ENCODE assay signal across 8 mouse cellular contexts in the genomic region with DNA sequence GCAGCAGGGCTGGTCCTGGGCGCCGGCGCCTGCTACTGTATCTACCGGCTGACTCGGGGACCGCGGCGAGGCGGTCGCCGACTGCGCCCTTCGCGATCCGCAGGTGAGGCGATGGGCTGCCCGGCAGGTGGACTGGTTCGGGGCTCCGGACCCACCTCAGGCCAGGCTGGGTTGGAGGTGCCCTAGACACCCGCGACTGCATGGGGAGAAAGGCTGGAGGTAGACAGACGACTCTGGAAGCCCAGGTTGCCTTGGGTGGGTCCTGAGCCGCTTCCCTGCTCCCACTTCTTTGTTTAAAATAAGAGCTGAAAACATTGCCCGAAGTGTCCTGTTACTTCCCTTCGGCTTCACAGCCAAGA. TPM values are rescaled to one million over a fixed set of nuclear protein-coding genes. Genes with fewer than 3 reads are reported as not detected.
DNase-seq lines count a peak whose midpoint lies in the region; ATAC-seq and TF ChIP-seq lines count a peak whose summit lies in the region.

No protein-coding gene starts in this region.

- no peaks in the 10 kb centered on the region for H3K27me3 ChIP-seq in lung, embryonic 14.5 days (ENCODE audit: insufficient read depth, low read length)
- peaks cover 10% of the 10 kb centered on the region for H3K27me3 ChIP-seq in embryonic facial prominence, embryonic 10.5 days (replicated peaks; ENCODE audit: low read depth, poor library complexity, severe bottlenecking)
- H3K27me3 ChIP-seq in intestine, embryonic 16.5 days (replicated peaks; ENCODE audit: control insufficient read depth, insufficient read depth, low read length) = no peaks in the 10 kb centered on the region
- H3K27me3 ChIP-seq in neural tube, embryonic 14.5 days (ENCODE audit: control insufficient read depth, insufficient read depth, low read length) = no peaks in the 10 kb centered on the region

- H3K4me2 ChIP-seq in lung, embryonic 14.5 days = peak overlapping the region; percentile 61
- H3K4me2 ChIP-seq in intestine, embryonic 16.5 days (ENCODE audit: low read depth, low read length) = peak overlapping the region; percentile 80
- peak overlapping the region; percentile 73 for H3K4me2 ChIP-seq in neural tube, embryonic 14.5 days (ENCODE audit: low read depth, low read length)

- H3K9me3 ChIP-seq in lung, embryonic 14.5 days (ENCODE audit: low read depth, low read length) = no peaks in the 10 kb centered on the region
- H3K9me3 ChIP-seq in embryonic facial prominence, embryonic 10.5 days = no peaks in the 10 kb centered on the region
- H3K9me3 ChIP-seq in intestine, embryonic 16.5 days (ENCODE audit: control insufficient read depth, low read length) = no peaks in the 10 kb centered on the region
- H3K9me3 ChIP-seq in neural tube, embryonic 14.5 days (ENCODE audit: control insufficient read depth, low read length) = no peaks in the 10 kb centered on the region

- peaks cover 34% of the 10 kb centered on the region for H3K36me3 ChIP-seq in lung, embryonic 14.5 days (ENCODE audit: insufficient read depth)
- H3K36me3 ChIP-seq in embryonic facial prominence, embryonic 10.5 days (replicated peaks) = peaks cover 36% of the 10 kb centered on the region
- peaks cover 5% of the 10 kb centered on the region; the same call in 1 of the 2 replicates for H3K36me3 ChIP-seq in intestine, embryonic 16.5 days (ENCODE audit: control insufficient read depth, insufficient read depth, low read length)
- H3K36me3 ChIP-seq in neural tube, embryonic 14.5 days (ENCODE audit: control insufficient read depth, insufficient read depth, low read length) = peaks cover 26% of the 10 kb centered on the region

- peak overlapping the region; percentile 71 for H3K4me3 ChIP-seq in lung, embryonic 14.5 days (ENCODE audit: low read depth, low read length)
- H3K4me3 ChIP-seq in embryonic facial prominence, embryonic 10.5 days = peak overlapping the region; percentile 79
- H3K4me3 ChIP-seq in intestine, embryonic 16.5 days (ENCODE audit: low read length) = peak overlapping the region; percentile 82
- H3K4me3 ChIP-seq in neural tube, embryonic 14.5 days (ENCODE audit: low read depth, low read length) = peak overlapping the region; percentile 85

- H3K27ac ChIP-seq in lung, embryonic 14.5 days (ENCODE audit: low read depth) = peak overlapping the region; percentile 87
- H3K27ac ChIP-seq in embryonic facial prominence, embryonic 10.5 days (replicated peaks) = peak overlapping the region; percentile 91
- peak overlapping the region; percentile 83 for H3K27ac ChIP-seq in intestine, embryonic 16.5 days (ENCODE audit: low read length)
- peak overlapping the region; percentile 86 for H3K27ac ChIP-seq in neural tube, embryonic 14.5 days (ENCODE audit: low read depth, low read length)

- peak overlapping the region; percentile 74 for H3K9ac ChIP-seq in lung, embryonic 14.5 days
- peak overlapping the region; percentile 88 for H3K9ac ChIP-seq in intestine, embryonic 16.5 days (ENCODE audit: low read depth, low read length)
- H3K9ac ChIP-seq in neural tube, embryonic 14.5 days (replicated peaks; ENCODE audit: low read depth, low read length) = peak overlapping the region; percentile 88

- ATAC-seq in lung, embryonic 14.5 days (ENCODE audit: insufficient read depth) = no peak; the same call in none of the 2 replicates
- ATAC-seq in intestine, embryonic 16.5 days = no peak
- ATAC-seq in neural tube, embryonic 14.5 days (ENCODE audit: low read depth) = no peak; the same call in 1 of the 2 replicates

- H3K4me1 ChIP-seq in lung, embryonic 14.5 days (ENCODE audit: insufficient read depth) = peaks cover 3% of the 10 kb centered on the region; the same call in 1 of the 2 replicates
- H3K4me1 ChIP-seq in embryonic facial prominence, embryonic 10.5 days = peaks cover 17% of the 10 kb centered on the region
- H3K4me1 ChIP-seq in intestine, embryonic 16.5 days (ENCODE audit: control insufficient read depth, insufficient read depth, low read length) = no peaks in the 10 kb centered on the region
- peaks cover 11% of the 10 kb centered on the region; the same call in 1 of the 2 replicates for H3K4me1 ChIP-seq in neural tube, embryonic 14.5 days (ENCODE audit: control insufficient read depth, insufficient read depth, low read length)

- DNase-seq in lung, embryonic 14.5 days = no peak
- no peak for DNase-seq in lung, postnatal 4 days
- DNase-seq in embryonic facial prominence, embryonic 10.5 days (ENCODE audit: low spot score) = no peak
- DNase-seq in layer of hippocampus, adult 9-10 months (ENCODE audit: low spot score) = no peak
- DNase-seq in embryo, embryonic 9.5 days (ENCODE audit: extremely low spot score) = no peak
- no peak for DNase-seq in kidney, adult 8-10 months

- no peak for TF ChIP-seq CTCF in lung, embryonic 14.5 days (IDR thresholded peaks at IDR 0.05; ENCODE audit: low read depth)

- WGBS in lung, embryonic 14.5 days = under 1% methylated on average over 25 of the region's 25 CpGs
- WGBS in embryonic facial prominence, embryonic 10.5 days = 0% methylated on average over 25 of the region's 25 CpGs
- WGBS in intestine, embryonic 16.5 days = 0% methylated on average over 25 of the region's 25 CpGs
- WGBS in neural tube, embryonic 14.5 days = under 1% methylated on average over 25 of the region's 25 CpGs

RNA-seq across cellular contexts. Expression of gene Armc10, which starts 0.5 kb away (rescaled TPM):
- polyA plus RNA-seq in lung, embryonic 14.5 days (2014; fragmentation: Nextera tagmentation; extraction: Ambion mirVana) = 53.6 and 54.4 TPM in 2 replicates
- 63.1 and 63.4 TPM in 2 replicates for polyA plus RNA-seq in embryonic facial prominence, embryonic 10.5 days (2016; fragmentation: Nextera tagmentation; extraction: Ambion mirVana)
- polyA plus RNA-seq in intestine, embryonic 16.5 days (2015; fragmentation: Nextera tagmentation; extraction: Ambion mirVana) = 28.9 and 31.2 TPM in 2 replicates
- 51.1 and 57.2 TPM in 2 replicates for polyA plus RNA-seq in neural tube, embryonic 14.5 days (2014; fragmentation: Nextera tagmentation; extraction: Ambion mirVana)

RNA-seq across cellular contexts. Expression of gene Fbxl13, which starts 0.7 kb away (rescaled TPM):
- 0.49 and 0.50 TPM in 2 replicates for polyA plus RNA-seq in lung, embryonic 14.5 days (2014; fragmentation: Nextera tagmentation; extraction: Ambion mirVana)
- 0.09 and 0.28 TPM in 2 replicates for polyA plus RNA-seq in embryonic facial prominence, embryonic 10.5 days (2016; fragmentation: Nextera tagmentation; extraction: Ambion mirVana)
- 0.09 and 0.15 TPM in 2 replicates for polyA plus RNA-seq in intestine, embryonic 16.5 days (2015; fragmentation: Nextera tagmentation; extraction: Ambion mirVana)
- polyA plus RNA-seq in neural tube, embryonic 14.5 days (2014; fragmentation: Nextera tagmentation; extraction: Ambion mirVana) = 0.21 and 0.35 TPM in 2 replicates

RNA-seq across cellular contexts. Expression of gene Napepld, which starts 55.1 kb away (rescaled TPM):
- 5.1 and 5.5 TPM in 2 replicates for polyA plus RNA-seq in lung, embryonic 14.5 days (2014; fragmentation: Nextera tagmentation; extraction: Ambion mirVana)
- polyA plus RNA-seq in embryonic facial prominence, embryonic 10.5 days (2016; fragmentation: Nextera tagmentation; extraction: Ambion mirVana) = 4.8 and 5.0 TPM in 2 replicates
- 2.6 and 3.1 TPM in 2 replicates for polyA plus RNA-seq in intestine, embryonic 16.5 days (2015; fragmentation: Nextera tagmentation; extraction: Ambion mirVana)
- 3.1 and 3.2 TPM in 2 replicates for polyA plus RNA-seq in neural tube, embryonic 14.5 days (2014; fragmentation: Nextera tagmentation; extraction: Ambion mirVana)
